Mouse (Mus musculus): ENCODE results near the gene Rpp21. TPM values are rescaled to one million over a fixed set of nuclear protein-coding genes. Genes with fewer than 3 reads are reported as not detected.

Gene Rpp21
- 10 to 100 TPM; 24.2 to 26.7 TPM for total RNA-seq (2021)
- long read RNA-seq, experiment 1, transcript Rpp21-201 (5 exons, 729 nt): major isoform, 8 of 11 reads
- long read RNA-seq, experiment 1, partial matches to known transcripts: 0 of 11 reads
- long read RNA-seq, experiment 1, other reads (novel, unspliced or antisense): 2 of 11 reads
- long read RNA-seq, experiment 2, transcript Rpp21-201 (5 exons, 729 nt): major isoform, 5 of 9 reads
- long read RNA-seq, experiment 2, partial matches to known transcripts: 1 of 9 reads
- long read RNA-seq, experiment 2, other reads (novel, unspliced or antisense): 1 of 9 reads

DNA sequence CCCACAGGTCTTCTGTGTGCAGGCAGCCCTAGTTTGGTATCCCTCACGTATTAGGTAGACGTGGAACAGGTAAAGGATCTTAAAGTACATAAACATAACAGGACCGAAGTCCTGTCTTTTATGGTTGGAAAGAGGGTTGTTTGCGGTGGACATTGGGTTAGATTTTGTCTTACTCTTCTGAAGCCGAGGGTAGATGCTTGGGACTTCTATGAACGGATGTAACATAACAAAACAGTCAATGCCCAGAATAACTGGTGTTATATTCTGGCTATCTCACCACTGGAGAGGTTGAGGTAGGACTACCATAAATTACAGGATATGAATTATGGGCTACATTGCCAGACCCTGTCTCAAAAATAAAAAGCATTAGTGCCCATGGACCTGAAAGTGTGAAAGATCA is at the start of gene Rpp21:
TSS of gene Rpp21 (minus strand) at position 101 of the 400 bp plus-strand sequence.
- DNase-seq (ENCODE audit: low spot score in 2 of 2): no peak

DNA sequence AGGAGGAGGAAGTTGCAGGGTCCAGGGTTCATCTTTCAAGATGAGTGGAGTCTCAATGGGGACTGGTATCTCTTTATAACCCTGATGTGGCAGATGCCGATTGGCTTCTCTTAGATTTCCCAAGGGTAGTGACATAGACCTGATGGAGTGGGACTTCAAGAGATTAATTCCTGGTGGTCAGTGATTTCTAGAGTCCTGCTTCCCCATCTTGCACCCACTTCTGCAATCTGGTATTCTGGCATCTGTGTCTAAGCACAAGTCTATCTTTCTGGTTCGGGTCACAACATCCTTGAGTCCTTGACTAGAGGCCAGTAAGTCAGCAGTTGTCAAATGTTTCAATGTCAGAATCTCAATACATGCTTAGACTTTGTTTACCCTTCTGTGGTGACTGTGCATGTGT is 28.5 kb upstream of the Rpp21 start, which contains the start of gene H2-M10.2:
TSS of gene H2-M10.2 (minus strand) at position 101 of the 400 bp plus-strand sequence.
- DNase-seq (ENCODE audit: low spot score in 2 of 2): no peak

DNA sequence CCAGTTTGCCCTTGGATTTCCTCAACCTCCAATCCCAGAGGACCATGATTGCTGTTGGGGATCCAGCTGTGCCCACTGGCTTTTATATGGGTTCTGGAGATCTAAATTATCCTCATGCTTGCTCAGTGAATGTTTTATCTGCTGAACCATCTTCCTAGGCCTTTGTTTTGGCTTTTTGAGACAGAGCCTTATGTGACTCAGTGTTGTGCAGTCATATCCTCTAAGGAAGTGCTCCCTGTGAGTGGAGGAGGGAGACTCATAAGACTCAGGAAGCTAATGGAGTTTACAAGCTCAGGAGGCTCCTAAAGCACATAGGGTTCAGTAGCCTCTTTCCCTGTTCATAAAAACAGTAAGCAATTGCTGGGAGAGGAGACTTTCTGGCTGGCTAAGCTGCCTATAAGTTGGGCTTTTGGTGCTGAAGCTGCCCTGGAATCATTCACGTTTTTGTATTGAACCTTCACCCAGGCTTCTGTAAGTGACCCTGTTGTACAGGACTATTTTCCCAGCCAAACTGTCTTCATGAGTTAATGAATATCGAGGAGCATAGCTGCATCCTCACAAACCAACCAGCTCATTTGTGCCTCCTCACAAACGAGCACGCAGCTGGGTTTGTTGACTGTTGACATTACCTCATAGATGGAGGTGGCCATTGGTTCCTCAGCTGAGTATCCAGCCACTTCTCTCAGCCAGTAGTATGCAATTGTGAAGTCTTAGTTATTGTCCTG is 23.8 kb upstream of the Rpp21 start:
- DNase-seq (ENCODE audit: low spot score in 2 of 2): no peak

DNA sequence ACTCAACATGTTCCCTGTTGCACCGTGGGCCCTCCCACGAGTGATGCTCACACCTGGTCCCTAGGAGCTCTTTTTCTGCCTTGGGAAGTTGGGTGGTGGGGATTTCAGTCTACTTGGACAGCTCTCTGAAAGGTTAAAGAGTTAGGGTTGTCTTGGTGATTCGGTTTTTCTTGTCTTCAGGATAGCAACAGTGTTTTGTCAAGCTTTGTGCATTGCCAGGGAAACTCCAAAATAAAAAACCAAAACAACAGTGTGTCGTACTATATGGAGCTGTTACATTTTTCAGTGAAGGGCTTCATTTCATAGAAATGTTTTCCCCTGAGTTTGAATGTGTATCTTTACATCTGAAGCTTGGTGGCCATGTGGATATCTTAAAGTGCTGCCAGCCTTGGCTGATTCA is 16.9 kb upstream of the Rpp21 start:
- DNase-seq (ENCODE audit: low spot score in 2 of 2): no peak

DNA sequence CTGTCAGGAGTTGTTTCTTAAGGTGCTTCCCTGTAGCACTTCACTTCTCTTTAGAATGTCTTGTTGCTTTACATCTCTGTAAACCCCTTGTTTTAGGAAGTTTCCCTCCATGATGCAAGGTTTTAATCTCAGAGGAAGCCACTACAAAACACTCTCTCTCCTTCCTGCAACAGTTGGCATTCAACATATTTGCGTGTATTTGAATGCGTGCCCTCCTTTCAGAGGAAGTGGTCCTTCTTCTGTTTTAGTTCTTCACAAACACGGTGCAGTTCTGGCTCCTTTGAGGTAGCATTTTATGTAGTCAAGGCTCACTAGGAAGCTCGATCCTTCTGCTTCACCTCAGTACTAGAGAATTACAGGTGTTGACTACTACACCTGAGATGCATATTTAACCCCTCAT is 15.9 kb upstream of the Rpp21 start:
- DNase-seq (ENCODE audit: low spot score in 2 of 2): no peak

DNA sequence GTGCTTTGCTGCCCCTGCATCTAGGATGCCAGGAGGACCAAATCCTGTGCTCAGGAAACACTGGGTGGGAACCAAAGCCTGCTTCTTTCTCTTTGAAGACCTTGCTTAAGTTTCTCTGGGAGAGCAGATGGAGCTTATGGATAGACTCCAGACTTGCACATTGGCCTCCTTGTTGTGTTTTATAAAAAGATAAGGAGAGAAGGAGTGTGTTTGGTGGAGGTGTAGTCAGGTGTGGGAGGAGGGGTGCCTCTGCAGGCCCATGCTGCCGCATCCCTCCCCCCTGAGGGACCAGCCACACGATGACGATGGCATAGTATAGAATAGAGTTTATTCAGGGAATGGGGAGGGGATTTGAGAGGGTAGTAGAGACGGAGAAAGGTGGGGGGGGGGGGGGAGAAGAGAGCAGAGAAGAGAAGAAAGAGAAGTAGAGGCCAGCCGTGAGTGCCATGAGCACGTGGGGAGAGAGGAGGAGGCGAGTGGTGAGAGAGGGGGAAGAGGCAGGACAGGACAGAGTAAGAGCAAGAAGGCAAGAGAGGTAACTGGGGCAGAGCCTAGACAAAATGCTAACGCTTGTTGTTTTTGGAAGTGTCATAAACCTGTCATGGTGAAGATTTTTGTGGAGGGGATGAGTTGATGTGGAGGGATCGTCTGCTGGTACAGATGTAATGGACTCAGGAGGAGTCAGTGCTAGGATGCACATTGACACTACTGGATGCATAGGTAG is 14.9 kb upstream of the Rpp21 start:
- DNase-seq (ENCODE audit: low spot score in 2 of 2): no peak

DNA sequence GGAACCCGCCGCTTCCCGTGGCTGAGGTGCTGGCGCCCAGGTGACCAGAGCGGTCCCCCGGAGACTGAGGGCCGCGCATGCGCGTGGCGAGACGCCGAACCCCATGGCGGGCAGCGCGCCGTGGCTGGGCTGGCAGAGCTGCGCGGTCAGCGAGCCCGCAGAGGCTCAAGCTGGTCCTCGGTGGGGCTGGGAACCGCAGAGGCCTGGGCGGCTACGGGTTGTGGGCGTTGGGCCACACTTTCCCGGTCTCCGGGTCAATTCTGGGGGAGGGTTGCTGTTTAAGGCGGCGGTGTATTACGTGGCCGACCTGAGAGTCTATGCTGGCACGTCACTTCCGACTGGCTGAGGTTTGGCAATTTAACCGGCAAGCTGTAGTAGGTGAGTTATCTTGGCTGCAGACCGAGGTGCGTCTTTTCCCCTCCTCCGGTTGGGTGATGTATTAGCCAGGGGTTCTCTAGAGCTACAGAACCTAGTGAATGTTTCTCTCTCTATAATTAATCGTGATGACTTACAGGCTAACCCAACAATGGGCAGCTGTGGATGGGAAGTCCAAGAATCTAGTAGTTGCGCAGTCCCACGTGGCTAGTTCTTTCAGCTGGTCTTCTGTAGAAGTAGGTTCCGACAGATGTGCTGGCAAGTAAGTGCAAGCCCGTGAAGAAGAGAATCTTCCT is 13.9 kb upstream of the Rpp21 start, which contains the start of gene Trim39:
TSS of gene Trim39 (minus strand) at position 662 of the 671 bp plus-strand sequence.
- DNase-seq (ENCODE audit: low spot score in 2 of 2): peak in 1 of 2 experiments; percentile 11

DNA sequence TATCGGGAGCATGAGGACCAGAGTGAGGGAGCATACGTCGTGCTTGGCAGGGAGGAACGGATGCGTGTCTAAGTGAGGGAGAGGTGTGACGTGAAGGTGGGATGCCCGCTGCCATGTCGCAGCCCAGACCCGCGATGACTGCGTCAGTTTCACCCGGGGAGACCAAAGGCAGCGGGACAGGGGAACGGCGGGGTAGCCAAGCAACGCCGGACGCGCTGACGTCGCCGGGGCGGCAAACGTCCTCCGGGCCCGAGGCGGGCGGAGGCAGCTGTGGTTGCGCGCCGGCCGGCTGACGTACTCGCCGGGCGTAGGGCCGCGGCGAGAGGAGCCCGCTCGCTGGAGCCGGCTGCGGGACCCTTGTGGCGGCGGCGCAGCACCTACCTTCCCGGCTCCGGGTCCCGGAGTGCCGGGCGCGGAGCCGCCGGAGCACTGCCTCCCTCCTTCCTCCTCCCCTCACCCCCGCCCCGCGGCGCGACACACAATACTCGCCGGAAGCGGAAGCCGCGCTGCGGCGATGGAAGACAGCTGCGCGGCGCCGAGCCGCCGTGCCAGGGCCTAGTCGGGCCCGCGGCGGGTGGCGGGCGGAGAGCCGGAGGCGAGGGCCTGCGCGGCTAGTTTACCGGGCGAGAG is 13.2 kb upstream of the Rpp21 start:
- DNase-seq (ENCODE audit: low spot score in 2 of 2): peak; percentile 82 to 90

DNA sequence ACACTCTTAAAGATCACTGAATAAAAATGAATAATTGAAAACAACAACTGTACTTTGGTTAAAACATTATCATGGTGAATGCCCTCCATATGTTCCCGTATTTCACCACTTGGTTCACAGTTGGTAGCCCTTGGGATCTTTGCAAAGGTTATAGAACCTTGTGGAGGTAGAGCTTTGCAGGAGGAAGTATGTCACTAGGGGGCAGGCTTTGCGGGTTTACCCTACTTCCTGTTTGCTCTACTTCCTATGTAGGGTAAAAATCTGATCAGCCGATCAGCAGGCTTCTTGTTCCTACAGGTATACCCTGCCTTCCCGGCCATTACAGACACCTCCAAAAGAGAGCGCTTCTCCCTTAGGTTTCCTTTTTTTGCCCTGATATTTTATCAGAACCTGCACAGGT is 8.0 kb upstream of the Rpp21 start:
- no peak for DNase-seq (ENCODE audit: low spot score in 2 of 2)

DNA sequence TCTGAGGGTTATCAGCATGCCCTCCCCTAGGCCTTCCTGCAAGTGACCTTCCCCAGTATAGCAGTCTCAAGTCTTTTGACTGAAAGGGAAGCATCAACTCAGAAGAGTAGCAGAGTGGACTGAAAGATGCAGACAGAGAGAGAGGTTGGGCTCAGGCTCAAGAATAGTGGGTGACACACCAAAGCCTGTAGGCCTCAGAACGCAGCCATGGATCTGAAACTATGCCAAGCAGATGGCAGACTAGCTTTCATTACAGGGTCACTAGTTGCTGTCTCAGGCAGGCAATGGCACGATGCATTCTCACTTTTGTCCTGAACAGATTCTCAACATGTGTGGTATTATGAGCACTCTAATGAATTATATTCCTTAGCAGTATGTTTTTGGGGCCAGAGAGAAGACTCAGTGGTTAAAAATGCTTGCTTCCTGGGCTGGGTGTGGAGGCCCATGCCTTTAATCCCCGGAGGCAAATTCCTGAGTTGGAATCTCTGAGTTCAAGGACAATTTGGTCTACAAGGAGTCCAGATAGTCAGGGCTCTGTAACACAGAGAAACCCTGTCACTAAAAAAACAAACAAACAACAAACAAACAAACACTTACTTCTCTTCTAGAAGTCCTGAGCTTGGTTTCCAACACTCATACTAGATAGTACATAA is 6.5 kb upstream of the Rpp21 start:
- no peak for DNase-seq (ENCODE audit: low spot score in 2 of 2)

DNA sequence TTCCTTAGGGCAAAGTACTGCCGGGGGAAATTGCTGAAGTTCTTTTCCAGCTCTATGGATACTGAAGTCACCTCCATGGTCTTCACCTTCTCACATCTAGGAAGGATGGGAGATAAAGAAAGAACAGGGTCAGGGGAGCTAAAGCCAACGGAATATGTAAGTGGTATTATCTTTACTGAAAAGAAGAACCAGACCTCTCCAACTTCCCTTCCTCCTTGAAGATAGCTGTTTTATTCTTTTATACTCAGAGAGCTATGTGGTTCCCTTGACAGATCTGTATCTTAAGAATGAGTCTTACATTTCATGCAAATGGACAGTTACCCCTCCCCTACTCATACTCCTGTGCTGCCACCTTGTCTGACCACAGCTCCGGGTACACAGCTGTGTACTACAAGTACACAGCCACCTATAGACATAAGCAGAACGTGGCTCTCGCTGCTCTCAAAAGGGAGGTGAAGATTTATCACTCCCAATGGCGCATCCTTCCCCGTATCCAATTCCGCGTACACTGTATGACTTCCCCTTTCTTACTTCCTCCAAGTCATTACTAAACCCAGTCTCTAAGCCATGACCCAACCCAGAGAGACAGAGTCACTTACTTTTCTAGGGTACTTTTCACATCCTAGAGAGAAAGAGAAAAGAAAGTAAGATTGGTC is 3.8 kb upstream of the Rpp21 start:
- DNase-seq (ENCODE audit: low spot score in 2 of 2): no peak

DNA sequence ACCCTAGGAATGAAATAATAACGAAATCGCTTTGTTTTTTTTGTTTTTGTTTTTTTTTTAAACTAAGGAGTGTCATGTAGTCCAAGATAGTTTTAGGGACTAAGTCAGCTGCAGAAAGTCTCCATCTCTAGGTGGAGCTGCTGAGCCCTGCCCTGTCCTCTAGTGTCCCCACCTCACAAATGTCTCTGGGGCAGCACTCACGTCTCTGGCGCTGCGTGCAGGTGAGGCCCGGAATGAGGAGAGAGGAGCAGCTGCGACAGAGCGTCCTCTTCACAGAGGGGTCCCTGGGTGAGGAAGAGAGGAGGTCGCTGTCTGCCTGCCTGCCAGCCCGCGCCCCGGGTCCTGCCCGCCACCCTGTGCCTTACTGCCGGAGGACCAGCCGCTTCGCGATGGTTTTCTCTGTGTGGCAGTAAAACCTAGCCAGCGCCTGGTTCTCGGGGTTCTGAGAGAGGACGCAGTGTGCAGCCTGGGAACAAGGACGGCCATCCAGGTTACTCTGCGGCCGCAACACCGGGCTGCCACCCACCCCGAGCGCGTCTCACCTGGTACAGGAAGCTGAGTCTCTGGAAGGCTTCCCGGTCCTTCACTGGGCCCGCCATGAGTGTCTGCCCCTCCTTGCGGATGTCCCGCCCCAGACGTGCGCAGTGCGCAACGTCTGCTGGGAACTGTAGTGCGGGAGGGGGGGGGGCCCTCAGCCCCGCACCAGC is 475 bp downstream of the Rpp21 start:
- peak; percentile 49 to 76 for DNase-seq (ENCODE audit: low spot score in 2 of 2)

DNA sequence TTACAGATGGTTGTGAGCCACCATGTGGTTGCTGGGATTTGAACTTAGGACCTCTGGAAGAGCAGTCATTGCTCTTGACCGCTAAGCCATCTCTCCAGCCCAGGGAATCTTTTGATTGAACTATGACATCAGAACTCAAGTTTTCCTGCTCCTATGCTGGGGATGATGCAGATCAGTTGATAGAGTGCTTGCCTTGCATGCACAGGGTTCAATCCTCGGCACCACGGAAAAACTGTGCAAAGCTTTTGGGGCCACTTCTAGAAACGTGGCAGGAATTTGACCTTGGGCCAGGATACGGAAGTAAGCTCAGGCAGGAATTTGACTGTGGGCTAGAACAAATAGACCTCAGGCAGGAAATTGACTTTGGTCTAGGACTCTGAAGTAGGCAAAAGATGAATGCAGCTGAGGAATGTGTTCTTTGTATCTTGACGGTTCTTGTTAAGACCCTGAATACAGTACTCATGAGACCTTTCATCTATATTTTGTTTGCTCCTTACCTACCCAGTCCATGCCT is 4.7 kb downstream of the Rpp21 start:
- DNase-seq (ENCODE audit: low spot score in 2 of 2): no peak

DNA sequence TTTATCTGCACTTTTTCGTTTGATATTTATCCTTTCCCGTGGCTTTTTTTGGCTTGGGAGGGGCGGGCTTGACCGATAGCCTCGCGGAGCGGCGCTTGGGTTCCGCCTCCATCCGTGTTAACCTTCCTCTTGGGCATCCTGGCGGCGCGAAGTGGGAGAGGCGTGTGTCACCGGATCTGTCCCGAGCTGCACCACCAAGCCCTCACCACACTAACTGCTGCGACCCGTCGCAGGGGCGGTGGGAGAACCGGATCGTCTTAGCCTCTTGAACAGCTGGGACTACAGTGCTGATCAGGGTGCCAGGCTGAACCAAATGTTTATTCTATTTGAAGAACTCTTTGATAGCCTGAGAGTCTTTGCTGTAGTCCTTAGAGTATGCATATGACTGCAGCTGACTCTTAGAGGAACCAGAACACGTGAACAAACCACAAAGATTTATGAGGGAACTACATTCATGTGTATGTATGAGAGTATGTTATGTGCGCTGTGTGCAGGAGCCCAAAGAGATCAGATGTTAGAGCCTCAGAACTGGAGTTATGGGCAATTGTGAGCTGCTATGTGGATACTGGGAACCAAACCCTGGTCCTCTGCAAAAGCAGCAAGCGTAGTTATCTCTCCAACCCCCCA is 5.5 kb downstream of the Rpp21 start:
- peak in 1 of 2 experiments; percentile 17 for DNase-seq (ENCODE audit: low spot score in 2 of 2)

DNA sequence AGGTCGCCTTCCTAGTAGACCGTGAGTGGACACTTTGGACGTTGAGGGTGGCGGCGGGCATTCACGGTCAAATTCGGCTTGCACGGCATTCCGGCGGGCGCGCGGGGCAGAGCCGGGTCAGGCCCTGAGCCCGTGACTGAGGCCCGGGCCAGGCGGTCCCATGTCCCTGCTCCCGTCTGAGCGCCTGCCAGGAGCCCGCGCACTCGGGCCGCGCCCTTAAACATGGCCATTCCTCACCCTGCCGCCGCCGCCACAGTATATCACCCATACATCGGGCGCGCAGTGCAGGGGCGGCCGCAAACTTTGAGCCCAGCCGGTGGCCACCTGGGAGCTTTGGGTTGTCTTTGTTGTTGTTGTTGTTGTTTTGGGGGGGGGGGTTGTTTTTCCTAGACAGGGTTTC is 9.0 kb downstream of the Rpp21 start:
- DNase-seq (ENCODE audit: low spot score in 2 of 2): no peak

DNA sequence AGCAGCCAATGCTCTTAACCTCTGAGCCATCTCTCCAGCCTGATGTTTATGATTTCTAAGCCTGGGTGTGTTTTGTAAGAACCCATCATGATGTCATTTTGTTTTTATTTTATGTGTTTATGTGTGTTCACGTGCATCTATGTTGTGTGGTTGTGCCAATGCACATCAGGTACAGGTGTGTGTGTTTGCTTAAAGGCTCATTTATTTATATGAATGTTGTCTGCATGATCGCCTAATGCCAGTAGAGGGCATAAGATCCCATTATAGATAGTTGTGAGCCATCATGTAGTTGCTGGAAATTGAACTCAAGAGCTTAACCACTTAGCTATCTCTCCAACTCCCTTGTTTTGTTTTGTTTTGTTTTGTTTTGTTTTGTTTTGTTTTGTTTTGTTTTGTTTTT is 12.1 kb downstream of the Rpp21 start:
- no peak for DNase-seq (ENCODE audit: low spot score in 2 of 2)

DNA sequence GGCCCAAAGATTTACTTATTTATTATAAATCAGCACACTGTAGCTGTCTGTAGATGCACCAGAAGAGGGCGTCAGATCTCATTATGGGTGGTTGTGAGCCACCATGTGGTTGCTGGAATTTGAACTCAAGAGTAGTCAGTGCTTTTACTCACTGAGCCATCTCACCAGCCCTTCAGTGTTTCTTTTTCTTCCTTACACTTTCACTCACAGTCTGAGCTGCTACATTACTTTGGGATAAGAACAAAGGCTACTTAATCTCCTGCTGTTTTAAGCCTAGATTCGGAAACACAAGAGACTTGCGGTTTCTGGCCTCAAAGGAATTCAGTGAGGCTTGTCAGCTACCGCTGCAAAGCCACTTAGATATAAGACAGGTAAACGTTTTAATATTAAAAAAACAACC is 13.8 kb downstream of the Rpp21 start:
- DNase-seq (ENCODE audit: low spot score in 2 of 2): no peak

DNA sequence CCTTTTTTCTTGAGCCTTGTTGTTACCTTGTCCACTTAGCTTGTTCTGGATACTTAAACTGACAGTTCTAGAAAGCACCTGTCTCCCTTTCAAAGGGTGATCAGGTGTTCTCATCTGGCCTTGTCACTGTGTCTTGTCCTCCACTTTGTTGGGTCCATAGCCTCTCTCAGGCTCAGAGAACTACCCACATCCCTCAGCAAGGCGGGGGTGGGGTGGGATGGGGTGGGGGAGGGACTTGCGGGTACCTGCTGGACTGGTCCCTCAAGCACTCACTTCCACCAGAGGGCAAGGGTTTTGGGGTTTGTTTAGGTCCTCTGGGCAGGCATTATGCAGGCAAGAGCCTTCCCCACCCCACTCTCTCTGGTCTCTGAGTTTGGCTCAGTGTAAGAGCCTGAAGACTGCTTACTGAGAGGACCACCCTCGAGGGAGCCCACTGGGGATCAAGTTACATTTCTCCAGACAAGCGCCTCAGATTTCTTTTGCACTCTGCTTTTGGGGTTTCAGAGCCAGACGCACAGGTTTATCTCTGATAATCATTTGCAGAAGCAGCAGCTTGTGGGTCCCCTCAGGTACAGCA is 17.1 kb downstream of the Rpp21 start:
- DNase-seq (ENCODE audit: low spot score in 2 of 2): no peak

Data from gastrocnemius, postnatal 4 days (tissue).